Mouse (Mus musculus): Measurements from ENCODE around the gene Bcl10. TPM values are rescaled to one million over a fixed set of nuclear protein-coding genes. Genes with fewer than 3 reads are reported as not detected.
"Not testable (repeated sequence)": the region's sequence is repeated elsewhere in the genome, so short reads cannot be mapped to it uniquely, and the experiment has no call there.

The Bcl10 gene
- total RNA-seq, 2 experiments from 2014 or later: 23.8 to 25.8 TPM

DNA sequence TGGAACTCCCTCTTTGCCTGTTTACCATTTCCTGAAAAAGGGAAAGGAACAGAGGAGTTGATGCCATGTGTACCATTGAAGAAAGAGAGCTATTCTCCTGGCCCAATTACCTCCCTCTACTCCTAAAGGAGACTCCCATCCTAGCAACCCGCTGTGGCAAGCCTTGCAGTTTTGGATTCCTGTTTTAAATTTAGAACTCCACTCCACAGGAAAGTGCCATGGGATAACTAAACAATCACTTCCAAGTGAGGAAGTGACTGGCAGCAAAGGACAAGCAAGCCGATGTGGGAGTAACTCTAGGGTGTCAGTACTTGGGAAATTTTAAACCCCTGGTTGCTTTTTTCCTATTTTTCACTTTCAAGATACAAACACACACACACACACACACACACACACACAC is 24.1 kb downstream of the Bcl10 start:
- intact Hi-C loops (cut with DNase I): loop anchor here (10.0 kb wide), 1 partner anchor 458 kb away; the partner anchor contains the start of gene Ssx2ip
- no peak for DNase-seq

DNA sequence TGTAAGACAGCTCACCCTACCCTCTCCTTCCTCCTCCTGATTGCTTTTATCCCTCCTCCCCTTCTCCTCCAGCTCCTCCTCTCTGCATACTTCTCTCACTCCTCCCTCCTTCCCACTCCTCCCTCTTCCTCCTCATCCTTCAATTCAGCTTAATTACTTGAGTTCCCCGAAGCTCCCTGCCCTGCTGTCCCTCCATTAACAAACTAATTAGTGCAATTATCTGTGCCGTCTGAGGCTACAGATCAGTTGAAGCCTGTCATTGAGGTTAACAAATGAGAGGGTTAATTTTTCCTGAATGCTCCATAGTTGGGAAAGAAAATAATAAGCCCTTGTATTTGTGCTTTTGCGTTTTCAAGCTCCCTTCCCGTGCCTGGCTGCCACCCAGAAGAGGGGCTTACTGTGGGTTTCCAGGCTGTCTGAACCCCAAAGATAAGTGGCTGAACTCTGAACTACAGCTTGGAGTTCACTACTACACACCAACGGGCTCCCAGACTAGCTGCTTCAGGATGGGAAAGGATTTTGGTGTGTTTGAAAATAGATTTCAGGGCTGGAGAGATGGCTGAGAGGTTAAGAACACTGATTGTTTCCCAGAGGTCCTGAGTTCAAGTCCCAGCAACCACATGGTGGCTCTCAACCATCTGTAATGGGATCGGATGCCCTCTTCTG is 25.1 kb downstream of the Bcl10 start:
- intact Hi-C loops (cut with DNase I): loop anchor here (10.0 kb wide), 1 partner anchor 457 kb away; the partner anchor contains the start of gene Ssx2ip
- no peak for DNase-seq

DNA sequence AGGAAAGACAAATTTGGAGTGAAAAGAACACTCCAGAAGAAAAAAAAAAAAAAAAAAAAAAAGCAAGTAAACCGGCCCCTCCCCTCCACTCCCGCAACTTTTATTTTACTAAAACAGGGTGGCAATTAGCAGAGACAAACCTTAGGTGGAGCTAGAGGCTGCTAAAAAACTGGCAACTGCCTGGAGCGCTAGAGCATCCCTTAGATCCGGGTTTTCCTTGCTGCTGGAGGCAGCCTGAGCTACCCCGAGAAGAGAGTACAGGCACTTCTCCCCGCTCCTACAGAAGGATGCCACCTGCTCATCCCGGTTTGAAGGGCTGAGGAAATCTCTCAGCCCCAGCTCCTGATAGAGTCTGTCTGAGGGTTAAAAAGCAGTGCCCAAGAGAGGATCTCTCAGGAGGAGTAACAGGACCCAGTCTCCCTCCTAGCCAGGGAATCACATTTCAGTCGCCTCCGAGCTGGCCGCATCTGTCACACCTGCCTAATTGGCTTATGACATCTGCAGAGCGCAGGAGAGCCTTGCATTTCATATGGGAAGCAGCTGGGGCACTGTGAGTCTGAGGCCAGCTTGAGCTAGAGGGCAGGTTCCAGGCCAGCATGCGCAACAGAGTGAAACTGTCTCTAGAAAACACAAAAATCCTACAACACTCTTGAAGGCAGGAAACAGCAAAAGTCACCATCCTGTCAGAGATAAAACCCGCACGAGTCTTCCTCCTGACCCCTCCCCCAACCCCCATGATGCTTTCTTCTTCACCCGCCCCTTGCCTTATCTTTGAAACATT is 27.6 kb downstream of the Bcl10 start:
- peak; percentile 69 to 72 for DNase-seq

DNA sequence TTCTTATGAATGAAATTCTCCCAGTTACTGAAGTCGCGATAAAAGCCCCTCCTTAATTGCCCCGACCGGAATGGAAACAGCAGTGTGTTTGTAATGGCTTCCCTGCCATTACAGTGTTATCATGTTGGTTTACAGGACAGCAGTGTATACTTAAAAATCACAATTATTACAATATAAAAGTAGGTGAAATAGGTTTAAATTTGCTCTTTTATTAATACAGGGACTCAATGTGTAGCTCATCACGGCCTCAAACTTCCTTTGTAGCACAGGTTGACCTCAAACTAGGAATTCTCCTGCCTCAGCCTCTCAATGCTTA is 28.2 kb downstream of the Bcl10 start:
- DNase-seq: no peak
- intact Hi-C loops (cut with DNase I): loop anchor here (1.0 to 5.0 kb wide), 3 partner anchors 36 to 122 kb away; partner anchors contain the start of gene Syde2

More for the DNA sequence above, 27.6 kb downstream of the Bcl10 start:
- intact Hi-C loops (cut with DNase I): loop anchor here (1.0 to 5.0 kb wide), 3 partner anchors 37 to 122 kb away; partner anchors contain the start of gene Syde2

DNA sequence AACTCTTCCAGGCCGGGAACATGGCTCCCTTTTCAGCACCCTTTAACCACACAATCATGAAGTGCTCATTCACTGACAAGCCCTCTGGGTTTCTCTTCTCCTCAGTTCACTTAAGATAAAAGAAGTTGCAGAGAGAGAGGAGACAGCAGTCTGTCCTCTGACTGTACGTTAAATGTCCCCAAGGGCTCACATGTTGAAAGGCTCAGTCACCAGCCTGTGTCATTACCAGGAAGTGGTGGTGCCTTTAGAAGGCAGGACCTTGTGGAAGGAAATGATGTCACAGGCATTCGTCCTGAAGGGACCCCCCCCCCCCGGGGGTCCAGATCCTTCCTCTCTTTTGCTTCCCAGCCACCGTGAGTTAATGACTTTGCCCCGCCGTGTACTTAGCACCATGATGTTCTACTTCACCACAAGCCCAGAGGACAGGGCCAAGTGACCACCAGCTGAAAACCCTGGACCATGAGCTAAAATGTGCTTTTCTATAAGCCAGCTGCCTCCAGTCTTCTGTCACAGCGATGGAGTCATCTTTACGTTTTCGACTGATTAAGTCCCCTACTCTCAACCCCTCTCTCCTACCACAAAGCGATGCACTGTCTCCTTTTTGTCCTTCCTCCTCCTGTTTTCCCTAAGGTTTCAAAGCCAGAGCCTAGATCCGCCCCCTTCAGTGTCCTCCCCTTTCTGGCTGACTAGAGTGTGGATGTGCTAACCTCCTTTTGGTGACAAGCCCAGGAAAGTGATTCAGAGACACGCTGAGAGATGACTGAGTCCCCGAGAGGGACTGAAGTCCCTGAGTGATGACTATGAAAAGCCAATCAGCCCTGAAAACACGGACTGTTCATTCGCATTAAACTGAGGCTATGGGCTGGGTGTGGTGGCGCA is 28.9 kb downstream of the Bcl10 start:
- intact Hi-C loops (cut with DNase I): loop anchor here (2.0 to 5.0 kb wide), 2 partner anchors 35 to 106 kb away; partner anchors contain the start of gene Syde2
- peak; percentile 57 to 60 for DNase-seq

DNA sequence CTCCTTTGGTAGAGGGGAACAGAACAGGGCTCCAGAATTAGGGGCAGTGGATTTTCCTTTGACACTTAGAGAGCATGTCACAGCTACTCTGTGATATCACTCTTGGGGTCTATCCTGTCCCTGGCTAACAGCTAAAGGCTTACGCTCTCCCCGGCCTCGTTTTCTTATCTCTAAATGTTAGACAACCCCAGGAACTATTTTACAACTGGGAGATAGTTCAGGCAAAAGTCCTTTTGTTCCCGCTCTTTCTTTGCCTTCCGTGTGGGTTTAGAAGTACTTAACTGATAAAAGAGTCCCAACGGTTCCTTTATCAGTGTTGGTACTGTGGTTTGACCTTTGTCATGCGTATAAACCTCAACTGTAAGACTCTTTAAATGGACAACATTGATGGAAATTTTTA is 30.3 kb downstream of the Bcl10 start:
- intact Hi-C loops (cut with DNase I): loop anchor here (5.0 kb wide), 1 partner anchor 104 kb away; no protein-coding TSS in a partner anchor
- no peak for DNase-seq

DNA sequence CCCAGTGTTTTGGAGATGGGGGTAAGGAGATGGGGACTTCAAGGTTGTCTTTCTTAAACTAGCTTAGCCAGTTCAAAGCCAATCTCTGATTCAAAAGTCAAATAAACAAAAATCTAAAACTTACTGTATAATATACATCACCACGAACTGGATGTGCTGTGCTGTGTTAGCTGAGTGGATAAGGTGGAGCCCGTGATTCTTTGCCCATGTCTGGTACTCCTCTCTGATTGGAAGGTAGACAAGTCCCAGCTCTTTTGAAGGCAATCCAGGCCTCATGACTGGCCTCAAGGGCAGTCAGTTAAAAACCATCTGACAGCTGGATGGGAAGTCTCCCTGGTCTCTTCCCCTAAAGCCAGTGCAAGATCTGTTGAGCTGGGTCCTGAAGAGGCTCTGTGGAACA is 30.8 kb downstream of the Bcl10 start:
- intact Hi-C loops (cut with DNase I): loop anchor here (5.0 kb wide), 1 partner anchor 104 kb away; no protein-coding TSS in a partner anchor
- DNase-seq: no peak

DNA sequence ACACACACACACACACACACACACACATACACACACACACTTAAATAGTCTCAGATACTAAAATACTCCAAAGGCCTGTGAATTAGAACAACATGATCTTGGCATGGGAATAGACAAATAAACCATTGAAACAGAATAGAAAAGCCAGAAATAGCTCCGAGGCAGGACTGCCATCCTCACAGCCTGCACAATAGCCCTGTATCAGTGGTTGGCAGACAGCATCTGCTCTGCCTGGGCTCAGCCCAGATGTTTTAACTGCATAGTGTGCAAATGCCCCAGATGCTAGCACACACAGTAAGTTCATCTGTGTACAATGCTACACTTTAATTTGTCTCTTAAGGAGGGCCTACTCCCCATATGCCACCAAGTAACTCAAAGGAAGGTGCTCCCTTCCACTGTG is 37.2 kb downstream of the Bcl10 start:
- DNase-seq: peak in 1 of 2 experiments; percentile 42

DNA sequence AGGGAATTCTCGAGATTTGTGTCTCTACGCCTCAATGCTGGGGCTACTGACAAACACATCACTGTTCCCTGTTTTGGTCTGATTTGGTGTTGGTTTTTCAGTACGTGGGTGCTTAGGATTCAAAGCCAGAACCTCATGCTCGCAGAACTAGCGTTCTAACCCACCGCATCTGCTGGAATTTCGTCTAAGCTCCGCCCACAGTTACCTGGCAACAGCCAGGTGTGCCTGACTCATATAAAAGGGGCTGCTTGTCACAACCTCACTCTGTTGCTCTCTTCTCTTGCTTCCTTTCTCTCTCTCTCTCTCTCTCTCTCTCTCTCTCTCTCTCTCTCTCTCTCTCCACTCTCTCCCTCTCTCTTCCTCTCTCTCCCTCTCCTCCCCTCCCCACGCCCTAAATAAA is 39.8 kb downstream of the Bcl10 start:
- no peak for DNase-seq
- intact Hi-C loops (cut with DNase I): no loop called here

More for the DNA sequence above, 37.2 kb downstream of the Bcl10 start:
- intact Hi-C loops (cut with DNase I): no loop called here

DNA sequence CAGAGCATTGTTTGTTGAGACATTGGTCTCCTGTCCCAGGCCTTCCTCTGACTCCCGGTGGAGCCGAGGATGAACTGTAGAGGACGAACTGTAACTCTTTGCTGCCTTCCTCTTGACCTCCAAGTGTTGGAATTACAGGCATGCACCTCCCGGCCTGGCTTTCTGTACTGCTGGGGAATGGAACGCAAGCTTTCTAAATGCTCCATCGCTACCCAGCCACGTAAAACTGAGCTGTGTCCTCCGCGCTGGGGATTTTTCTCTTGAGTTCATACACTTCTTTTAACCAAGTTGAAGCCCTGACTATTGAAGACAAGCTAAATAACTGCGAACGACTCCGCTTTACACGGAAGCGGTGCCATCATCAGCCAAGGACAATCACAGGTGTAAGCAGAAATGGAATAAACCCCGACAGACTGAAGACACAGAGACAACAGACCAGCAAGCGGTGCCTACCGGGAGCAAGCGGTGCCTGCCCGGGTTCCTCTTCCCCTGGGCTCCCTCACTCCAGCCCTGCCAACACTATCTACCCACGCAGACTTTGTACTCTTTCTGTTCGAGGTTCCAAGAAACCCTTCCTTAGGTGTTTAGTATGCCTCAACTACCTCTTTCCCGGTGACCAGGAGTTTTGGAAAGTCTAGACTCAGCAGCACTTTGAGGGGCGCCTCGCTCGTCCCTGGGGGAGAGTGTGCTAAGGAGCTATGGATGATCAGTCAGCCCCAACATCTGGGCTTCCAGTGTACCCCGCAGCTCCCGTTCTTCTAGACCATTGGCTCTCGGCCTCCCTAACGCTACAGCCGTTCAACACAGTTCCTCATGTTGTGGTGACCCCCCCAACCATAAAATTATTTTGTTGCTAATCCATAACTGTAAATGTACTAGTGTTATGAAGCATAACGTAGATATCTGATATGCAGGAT is 40.8 kb downstream of the Bcl10 start:
- DNase-seq: peak; percentile 59
- intact Hi-C loops (cut with DNase I): loop anchor here (2.0 kb wide), 1 partner anchor 25 kb away; no protein-coding TSS in a partner anchor

DNA sequence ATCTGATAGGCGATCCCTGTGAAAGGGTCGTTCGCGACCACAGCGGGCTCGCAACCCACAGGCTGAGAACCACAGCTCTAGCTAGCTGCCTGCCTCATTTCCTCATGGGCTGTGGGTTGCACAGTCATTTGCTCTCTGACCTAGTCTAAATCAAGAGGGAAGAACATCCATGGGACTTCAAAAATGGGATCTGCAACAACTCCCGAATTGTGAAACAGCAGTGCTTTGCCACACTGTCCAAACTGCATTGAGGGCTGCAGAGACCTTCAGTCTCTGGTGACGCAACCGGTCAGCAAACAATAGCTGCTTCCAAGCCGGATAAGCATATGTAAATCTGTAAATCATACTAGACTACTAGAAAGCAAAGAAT is 41.4 kb downstream of the Bcl10 start:
- intact Hi-C loops (cut with DNase I): loop anchor here (2.0 kb wide), 1 partner anchor 25 kb away; no protein-coding TSS in a partner anchor
- DNase-seq: peak; percentile 44 to 46

DNA sequence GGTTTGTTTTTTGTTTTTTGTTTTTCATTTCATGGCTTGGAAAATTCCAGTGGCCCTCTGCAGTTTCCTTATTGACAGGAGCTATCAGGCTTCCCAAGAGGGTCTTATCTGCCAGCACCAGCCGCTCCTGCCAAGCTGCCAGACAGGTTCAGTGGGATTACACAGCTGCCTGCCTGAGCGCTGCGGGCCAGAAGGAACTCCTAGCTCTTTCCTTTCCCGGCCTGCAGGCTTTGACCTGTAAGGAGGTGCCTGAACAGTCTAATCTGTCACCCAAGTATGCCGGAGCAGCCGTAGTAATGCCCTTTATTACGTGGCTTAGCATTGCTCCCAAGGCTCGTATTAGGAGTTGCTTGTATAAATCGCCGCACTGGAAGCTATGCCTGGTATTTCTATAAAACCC is 41.9 kb downstream of the Bcl10 start:
- intact Hi-C loops (cut with DNase I): loop anchor here (2.0 kb wide), 1 partner anchor 24 kb away; no protein-coding TSS in a partner anchor
- DNase-seq: peak; percentile 75 to 78

DNA sequence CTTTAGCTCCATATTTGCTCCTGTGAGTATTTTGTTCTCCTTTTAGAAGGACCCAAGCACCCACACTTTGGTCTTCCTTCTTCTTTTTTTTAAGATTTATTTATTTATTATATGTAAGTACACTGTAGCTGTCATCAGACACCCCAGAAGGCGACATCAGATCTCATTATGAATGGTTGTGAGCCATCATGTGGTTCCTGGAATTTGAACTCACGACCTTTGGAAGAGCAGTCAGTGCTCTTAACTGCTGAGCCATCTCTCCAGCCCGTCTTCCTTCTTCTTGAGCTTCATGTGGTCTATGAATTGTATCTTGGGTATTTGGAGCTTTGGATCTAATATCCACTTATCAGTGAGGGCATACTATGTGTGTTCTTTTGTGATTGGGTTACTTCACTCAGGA is 43.0 kb downstream of the Bcl10 start:
- DNase-seq: not testable (repeated sequence)
- intact Hi-C loops (cut with DNase I): loop anchor here (2.0 kb wide), 1 partner anchor 23 kb away; no protein-coding TSS in a partner anchor

DNA sequence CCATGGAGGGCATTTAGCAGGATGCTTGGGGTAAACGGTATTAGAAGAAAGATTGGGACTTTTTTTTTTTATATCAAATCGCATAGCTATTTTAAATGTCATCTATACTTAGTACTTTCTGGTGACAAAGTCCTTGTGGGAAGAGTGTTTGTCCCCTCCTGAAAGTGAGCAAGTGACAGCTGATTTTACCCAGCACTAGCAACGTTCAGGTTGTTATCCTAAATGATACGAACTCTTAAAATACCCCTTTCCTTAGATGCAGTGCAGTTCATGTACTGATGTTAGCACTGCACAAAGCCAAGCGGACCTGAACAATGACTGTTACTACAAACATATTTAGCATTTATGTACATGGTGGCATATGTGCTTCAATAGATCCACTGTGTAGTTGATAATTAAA is 44.2 kb downstream of the Bcl10 start:
- peak; percentile 38 to 40 for DNase-seq
- intact Hi-C loops (cut with DNase I): no loop called here

DNA sequence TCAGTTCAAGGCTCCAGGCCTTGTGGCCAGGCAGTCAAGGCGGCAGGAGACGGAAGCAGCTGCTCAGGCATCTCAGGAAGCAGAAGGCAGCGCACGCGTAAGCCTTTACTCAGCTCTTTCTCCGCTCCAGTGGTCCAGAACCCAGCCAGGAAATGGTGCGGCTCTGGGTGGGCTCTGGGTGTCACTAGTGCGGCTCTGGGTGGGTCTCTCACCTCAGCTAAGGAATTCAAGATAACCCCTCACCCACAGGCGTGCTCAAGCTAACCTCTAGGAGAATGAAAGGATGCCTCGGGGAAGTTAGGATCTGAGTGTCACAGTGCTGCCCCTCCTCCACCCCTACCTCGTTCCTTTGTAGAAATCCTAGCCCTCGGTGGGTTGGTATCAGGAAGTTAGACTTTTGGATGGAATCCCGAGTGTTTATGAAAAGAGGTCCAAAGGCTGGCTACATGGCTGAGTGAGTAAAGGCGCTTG is 46.5 kb downstream of the Bcl10 start:
- intact Hi-C loops (cut with DNase I): no loop called here
- DNase-seq: no peak

DNA sequence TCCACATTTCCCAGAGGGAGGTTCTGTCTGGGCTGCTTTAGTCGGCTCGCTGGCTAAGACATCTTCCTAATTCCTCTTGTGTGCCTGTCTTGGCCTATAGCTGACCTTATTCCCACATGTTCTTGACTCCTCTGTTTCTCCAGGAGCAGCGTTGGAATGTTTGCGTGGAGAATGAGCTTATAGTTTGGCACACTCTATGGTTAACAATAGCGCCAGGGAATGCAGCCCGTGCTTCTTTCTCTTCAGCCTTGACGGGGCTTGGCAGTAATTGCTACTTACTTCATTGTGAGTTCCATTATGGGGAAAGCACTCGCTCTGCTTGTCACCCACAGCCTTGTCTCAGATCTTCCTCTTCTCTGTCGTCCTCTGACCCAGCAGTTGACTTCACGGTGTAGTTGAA is 48.9 kb downstream of the Bcl10 start:
- peak in 1 of 2 experiments; percentile 35 for DNase-seq
- intact Hi-C loops (cut with DNase I): no loop called here

DNA sequence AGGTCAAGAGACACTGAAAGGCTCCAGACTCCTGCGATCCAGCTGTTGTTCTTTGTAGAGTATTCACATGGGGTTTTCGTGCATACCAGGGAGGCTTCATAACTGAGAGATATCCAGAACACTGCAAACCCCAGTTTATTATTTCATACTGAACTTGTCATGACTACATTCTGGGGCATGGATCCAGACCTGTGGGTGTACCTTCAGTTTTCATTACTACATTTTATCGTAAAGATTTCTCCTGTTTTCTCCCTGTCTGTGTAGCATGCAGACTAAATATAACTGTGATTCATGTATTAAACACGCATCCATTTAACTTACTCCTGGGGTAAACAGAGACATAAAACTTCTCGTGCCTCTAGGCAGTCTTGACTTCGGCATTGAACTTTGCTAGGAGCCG is 52.4 kb downstream of the Bcl10 start:
- intact Hi-C loops (cut with DNase I): no loop called here
- DNase-seq: no peak
